Mouse (Mus musculus) left cerebral cortex, postnatal 4 days (tissue): ENCODE data around the gene P2rx7. TPM values are rescaled to one million over a fixed set of nuclear protein-coding genes. Genes with fewer than 3 reads are reported as not detected.

Experiments used
- DNase-seq: peaks from one replicate; pipeline ENCODE4 v3.0.0-alpha.2; 2022
- intact Hi-C: fragments of 180-260 bp; cut with DNase I; formaldehyde crosslinking; loops from one replicate; pipeline ENCODE4 v1.15.1; 2025
- total RNA-seq, 2 experiments: library from RNA; stranded (reverse); gene quantifications; 2 replicates each; pipeline ENCODE4 v1.2.3; 2021

The P2rx7 gene
- total RNA-seq, 2 experiments from 2014 or later: 4.1 to 5.0 TPM

- intact Hi-C loops: no loop called here
- DNase-seq: no peak
Observed at GRCm38 (mm10) chr5:122687391-122687790, 43.7 kb downstream of the P2rx7 start.

GRCm38 (mm10) chr5:122689153-122689552 lies 45.4 kb downstream of the P2rx7 start:
- DNase-seq: no peak
- intact Hi-C loops: no loop called here

GRCm38 (mm10) chr5:122690486-122690885 lies 46.8 kb downstream of the P2rx7 start:
- no peak for DNase-seq
- intact Hi-C loops: no loop called here

DNA sequence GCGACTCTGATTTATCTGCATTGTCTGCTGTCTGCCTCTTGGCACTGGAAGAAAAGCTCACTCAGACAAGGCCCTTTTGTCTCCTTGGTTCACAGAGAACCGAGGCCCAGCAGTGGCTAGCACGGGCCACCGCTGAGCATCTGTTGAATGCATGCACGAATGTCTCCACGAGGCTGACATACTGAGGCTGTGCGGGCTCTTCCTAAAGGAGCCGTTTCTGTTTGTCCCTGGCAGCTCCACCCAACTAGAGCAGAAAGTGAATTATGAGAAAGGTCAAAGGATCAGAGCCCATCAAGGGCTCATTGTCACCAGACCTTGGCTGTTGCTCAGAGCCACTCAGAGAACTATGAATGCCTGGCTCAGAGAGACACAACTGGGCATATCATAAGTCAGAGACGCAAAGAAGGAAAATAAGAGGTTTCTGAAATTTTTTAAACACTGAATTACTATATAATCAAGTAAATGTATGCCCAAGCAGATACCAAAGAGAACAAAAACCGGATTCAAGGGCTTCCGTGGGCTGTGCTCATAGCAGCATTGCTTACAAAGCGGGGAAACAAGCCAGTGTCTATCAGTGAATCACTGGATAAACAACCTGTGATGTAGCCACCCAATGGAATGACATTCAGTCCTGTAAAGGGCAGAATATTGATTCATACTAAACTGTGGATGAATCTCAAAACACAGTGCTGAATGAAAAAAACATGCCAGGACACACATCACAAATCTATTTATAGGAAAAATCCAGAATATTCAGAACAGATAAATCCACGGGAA lies 49.9 kb downstream of the P2rx7 start:
- peak; percentile 54 for DNase-seq
- intact Hi-C loops: no loop called here

- DNase-seq: peak; percentile 44
Observed at GRCm38 (mm10) chr5:122695516-122695915, 51.8 kb downstream of the P2rx7 start.

GRCm38 (mm10) chr5:122698041-122698700 lies 54.5 kb downstream of the P2rx7 start:
- DNase-seq: no peak
- intact Hi-C loops: no loop called here

More at GRCm38 (mm10) chr5:122695516-122695915, 51.8 kb downstream of the P2rx7 start:
- intact Hi-C loops: no loop called here

DNA sequence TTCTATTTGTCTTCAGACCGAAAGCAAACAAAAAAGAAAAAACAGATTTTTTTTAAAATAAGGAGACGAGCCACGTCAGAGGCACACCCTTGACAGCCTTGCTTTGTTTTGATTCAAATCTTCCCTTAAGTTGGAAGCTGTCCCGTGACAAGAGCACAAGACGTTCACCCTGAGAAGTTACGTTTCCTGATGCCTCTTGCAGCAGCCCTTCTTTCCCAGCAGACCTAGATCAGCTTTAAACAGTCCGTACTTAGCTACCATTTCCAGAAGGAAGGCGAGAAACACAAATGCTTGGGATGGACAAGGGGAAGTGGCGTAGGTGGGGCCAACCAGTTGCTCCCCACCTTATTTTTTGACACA lies 55.0 kb downstream of the P2rx7 start:
- intact Hi-C loops: no loop called here
- no peak for DNase-seq

- intact Hi-C loops: no loop called here
- DNase-seq: no peak
Observed at GRCm38 (mm10) chr5:122700109-122700836, 56.6 kb downstream of the P2rx7 start.

DNA sequence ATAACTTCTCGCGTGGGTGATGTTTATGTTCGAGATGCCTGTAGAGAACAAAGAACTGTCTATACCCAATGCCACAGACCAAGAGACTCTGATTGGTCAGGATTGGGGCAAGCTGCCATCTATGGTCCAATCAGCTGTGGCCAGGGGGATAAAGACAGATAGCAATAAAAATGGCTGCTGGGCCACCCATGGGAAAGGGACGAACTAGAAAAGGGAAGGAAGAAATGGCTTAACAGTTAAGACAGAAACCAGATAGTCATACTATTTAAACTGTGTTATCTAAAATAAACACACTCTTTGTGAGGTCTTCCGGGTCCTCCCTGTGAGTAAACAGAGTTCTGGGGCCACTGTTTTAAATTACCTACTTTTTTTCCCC lies 57.1 kb downstream of the P2rx7 start:
- intact Hi-C loops: no loop called here
- DNase-seq: no peak

GRCm38 (mm10) chr5:122702156-122702555 lies 58.4 kb downstream of the P2rx7 start:
- DNase-seq: no peak
- intact Hi-C loops: no loop called here

- DNase-seq: no peak
- intact Hi-C loops: no loop called here
Observed at GRCm38 (mm10) chr5:122703574-122703973, 59.9 kb downstream of the P2rx7 start.

DNA sequence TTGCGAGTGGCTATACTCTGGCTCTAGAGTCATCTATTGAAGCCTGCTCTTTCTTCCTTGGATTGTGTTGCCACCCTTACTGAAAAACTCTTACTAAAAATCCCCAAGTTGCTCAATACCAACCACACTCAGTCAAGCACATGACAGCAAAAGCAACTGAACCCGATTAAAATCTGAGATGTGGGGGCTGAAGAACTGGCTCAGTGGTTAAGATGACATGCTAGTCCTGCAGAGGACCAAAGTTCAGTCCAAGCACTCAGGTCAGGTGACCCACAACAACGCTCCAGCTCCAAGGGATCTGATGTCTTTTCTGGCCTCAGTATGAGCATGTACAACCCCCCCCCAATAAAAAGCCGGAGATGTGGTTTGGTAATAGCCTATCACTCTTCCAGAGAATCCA lies 60.9 kb downstream of the P2rx7 start:
- intact Hi-C loops: no loop called here
- DNase-seq: no peak

DNA sequence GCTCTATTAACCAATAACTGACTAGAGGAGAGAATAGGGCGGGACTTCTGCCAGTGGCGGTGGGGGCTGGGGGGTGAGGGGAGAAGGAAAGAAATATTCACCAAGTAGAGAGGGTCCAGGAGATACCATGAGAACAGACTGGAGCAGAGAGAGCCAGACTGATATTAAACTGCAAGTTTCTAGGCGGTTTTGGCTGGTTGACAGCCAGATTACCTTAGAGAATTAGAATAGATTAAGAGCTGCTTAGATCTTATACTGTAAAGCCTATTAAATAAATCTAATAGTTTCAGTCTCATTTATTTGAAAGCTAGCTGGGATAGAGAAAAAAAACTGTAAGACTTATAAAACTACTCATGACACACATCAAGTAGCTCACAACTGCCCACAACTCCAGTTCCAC lies 61.5 kb downstream of the P2rx7 start:
- DNase-seq: no peak
- intact Hi-C loops: no loop called here

- no peak for DNase-seq
- intact Hi-C loops: no loop called here
Observed at GRCm38 (mm10) chr5:122706917-122707275, 63.2 kb downstream of the P2rx7 start.

GRCm38 (mm10) chr5:122707276-122708181 lies 63.8 kb downstream of the P2rx7 start, which contains the start of gene P2rx4:
TSS of gene P2rx4 (plus strand) at chr5:122707544.
- intact Hi-C loops: no loop called here
- DNase-seq: peak; percentile 85

GRCm38 (mm10) chr5:122708819-122709218 lies 65.1 kb downstream of the P2rx7 start:
- DNase-seq: no peak
- intact Hi-C loops: no loop called here

GRCm38 (mm10) chr5:122715723-122716122 lies 72.0 kb downstream of the P2rx7 start:
- no peak for DNase-seq
- intact Hi-C loops: loop anchor here (5.0 kb wide), 1 partner anchor 458 kb away; no protein-coding TSS in a partner anchor

DNA sequence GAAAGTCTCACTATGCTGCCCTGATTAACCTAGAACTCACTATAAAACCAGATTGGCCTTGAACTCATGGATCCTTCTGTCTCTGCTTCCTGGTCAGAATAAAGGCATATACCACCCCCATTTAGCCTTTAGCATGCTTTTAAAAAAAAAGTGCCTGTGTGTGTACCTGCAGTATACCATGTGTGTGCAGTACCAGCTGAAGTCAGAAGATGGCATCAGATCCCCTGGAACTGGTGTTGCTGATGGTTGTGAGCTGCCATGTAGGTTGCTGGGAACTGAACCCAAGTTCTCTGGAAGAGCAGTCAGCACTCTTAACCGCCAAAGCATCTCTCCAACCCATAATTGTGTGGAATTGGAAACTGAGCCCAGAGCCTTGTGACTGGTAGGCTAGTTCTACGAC lies 73.1 kb downstream of the P2rx7 start:
- no peak for DNase-seq
- intact Hi-C loops: loop anchor here (5.0 kb wide), 1 partner anchor 459 kb away; no protein-coding TSS in a partner anchor

DNA sequence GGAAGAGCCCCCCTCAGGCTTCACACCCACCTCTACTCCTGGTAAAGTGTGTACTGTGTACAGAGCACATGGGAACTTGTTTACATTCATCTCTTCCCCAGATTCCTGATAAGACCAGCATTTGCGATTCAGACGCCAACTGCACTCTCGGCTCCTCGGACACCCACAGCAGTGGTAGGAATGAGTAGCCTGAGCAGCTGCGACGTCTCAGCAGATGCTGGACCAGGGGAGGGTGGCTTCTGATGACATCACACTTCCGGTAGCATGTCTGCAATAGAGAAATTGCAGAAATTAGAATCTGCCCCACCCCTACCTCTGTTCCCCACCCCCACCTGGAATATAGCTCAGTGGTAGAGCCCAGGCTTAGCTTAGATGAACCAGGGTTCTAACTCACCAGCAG lies 74.7 kb downstream of the P2rx7 start:
- intact Hi-C loops: loop anchor here (5.0 kb wide), 1 partner anchor 461 kb away; no protein-coding TSS in a partner anchor
- no peak for DNase-seq

- no peak for DNase-seq
- intact Hi-C loops: loop anchor here (5.0 kb wide), 1 partner anchor 462 kb away; no protein-coding TSS in a partner anchor
Observed at GRCm38 (mm10) chr5:122719168-122719567, 75.5 kb downstream of the P2rx7 start.
